Mouse (Mus musculus) liver, adult 2 months (tissue): ENCODE measurements around the gene Gm20388. TPM values are rescaled to one million over a fixed set of nuclear protein-coding genes. Genes with fewer than 3 reads are reported as not detected.

Experiments
- DNase-seq: peaks from one replicate; pipeline ENCODE4 v3.0.0-alpha.2; 2011; ENCODE audit warnings: low read depth, low spot score; ENCODE audit errors: extremely low read depth
- H3K27ac ChIP-seq: fragments of 200-500 bp; replicated peaks from 2 replicates; pipeline ENCODE4 v1.5.1; 2012; ENCODE audit warnings: low read depth, mild to moderate bottlenecking, control low read depth, inconsistent platforms, low read length; ENCODE audit not compliant: insufficient read depth
- H3K27me3 ChIP-seq: fragments of 200-500 bp; 2 replicates; pipeline ENCODE4 v1.6.1; 2012; ENCODE audit warnings: mild to moderate bottlenecking, moderate library complexity, low read length, inconsistent platforms; ENCODE audit not compliant: control insufficient read depth, insufficient read depth
- H3K36me3 ChIP-seq: fragments of 200-500 bp; 2 replicates; pipeline ENCODE4 v1.6.1; 2012; ENCODE audit warnings: low read length, inconsistent platforms; ENCODE audit not compliant: control insufficient read depth, insufficient read depth
- H3K4me1 ChIP-seq: fragments of 200-500 bp; 2 replicates; pipeline ENCODE4 v1.6.1; 2011; ENCODE audit warnings: low read length; ENCODE audit not compliant: control insufficient read depth, insufficient read depth
- H3K4me3 ChIP-seq: fragments of 200-500 bp; 2 replicates; pipeline ENCODE4 v1.5.1; 2011; ENCODE audit warnings: low read depth, mild to moderate bottlenecking, control low read depth, low read length, moderate library complexity; ENCODE audit not compliant: insufficient read depth
- H3K79me2 ChIP-seq: fragments of 200-500 bp; 2 replicates; pipeline ENCODE4 v1.6.1; 2012; ENCODE audit warnings: inconsistent platforms, mild to moderate bottlenecking, low read length, moderate library complexity; ENCODE audit not compliant: control insufficient read depth, insufficient read depth
- H3K9ac ChIP-seq: fragments of 200-500 bp; 2 replicates; pipeline ENCODE4 v1.6.1; 2012; ENCODE audit warnings: low read depth, mild to moderate bottlenecking, control low read depth, inconsistent platforms, low read length
- CTCF ChIP-seq: fragments of 200-500 bp; IDR thresholded peaks from 2 replicates; pipeline ENCODE4 v1.5.1; 2011; ENCODE audit warnings: low read depth, low read length, control low read depth
- POLR2A ChIP-seq: fragments of 200-500 bp; IDR thresholded peaks from 2 replicates; pipeline ENCODE4 v1.6.1; 2011; ENCODE audit warnings: low read length, control low read depth; ENCODE audit not compliant: insufficient read depth; ENCODE audit errors: extremely low read depth
- WGBS: fragments of 180-500 bp; shearing (Covaris S2); methylation state at CpG from one replicate; pipeline ENCODE4 v1.1.7; 2018; 5-methylcytosine and 5-hydroxymethylcytosine counted together
- polyA plus RNA-seq: library from polyadenylated mRNA; depleted of rRNA; stranded (reverse); fragments of >200 nt; gene quantifications from 2 replicates; pipeline ENCODE4 v1.2.3, GENCODE M21; 2012
- total RNA-seq: library from RNA; depleted of rRNA; stranded (reverse); fragments of >200 nt; gene quantifications from 2 replicates; pipeline ENCODE4 v1.2.3, GENCODE M21; 2014

Gm20388 gene
- total and polyA plus RNA-seq, 2 experiments, result 6.4 to 19.9 TPM

DNA sequence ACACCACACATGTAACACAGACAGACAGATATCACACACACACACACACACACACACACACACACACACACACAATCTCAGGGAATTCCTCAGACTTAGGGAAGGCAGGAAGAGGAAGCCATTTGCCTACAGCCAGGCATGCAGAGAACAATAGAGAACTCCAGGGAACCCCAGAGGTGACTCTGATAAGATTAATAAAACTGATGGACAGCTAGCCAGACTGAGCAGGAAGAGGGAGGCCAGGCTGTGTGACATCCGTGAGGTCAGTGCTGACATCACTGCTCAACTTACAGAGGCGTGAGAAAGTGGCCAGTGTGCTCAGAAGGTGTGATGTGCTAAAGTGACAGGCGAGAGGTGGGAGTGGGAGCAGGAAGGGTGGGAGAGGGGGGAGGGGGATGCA lies 1290.3 kb downstream of the Gm20388 start:
- no peak overlapping the region for H3K27ac ChIP-seq
- WGBS, result 55% methylated on average over 3 of the region's 3 CpGs
- H3K4me3 ChIP-seq, result no peak overlapping the region
- H3K4me1 ChIP-seq, result no peaks in the 10 kb centered on the region
- no peak overlapping the region for H3K9ac ChIP-seq
- TF ChIP-seq POLR2A (no peak), CTCF (no peak)
- H3K36me3 ChIP-seq, result no peaks in the 10 kb centered on the region
- peak; percentile 9 for DNase-seq
- H3K79me2 ChIP-seq, result no peaks in the 10 kb centered on the region
- no peaks in the 10 kb centered on the region for H3K27me3 ChIP-seq

DNA sequence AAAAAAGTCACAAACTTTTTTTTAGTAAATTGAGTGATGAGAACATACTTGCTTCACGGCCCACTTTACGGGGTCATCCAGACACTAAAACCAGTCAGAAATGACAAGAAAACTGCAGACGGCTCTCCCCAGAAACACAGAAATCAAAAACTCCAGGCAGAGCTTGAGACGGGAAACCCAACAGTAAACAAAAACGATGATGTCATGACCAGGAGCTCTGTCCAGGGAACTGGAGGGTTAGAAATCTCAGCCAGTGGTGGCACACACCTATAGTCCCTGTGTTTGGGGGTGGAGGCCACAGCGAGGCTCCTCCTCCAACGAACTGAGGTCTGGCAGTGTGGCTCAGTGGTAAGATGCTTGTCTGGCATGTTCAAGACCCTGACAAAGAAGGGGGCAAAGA lies 1291.0 kb downstream of the Gm20388 start:
- H3K36me3 ChIP-seq, result no peaks in the 10 kb centered on the region
- H3K4me1 ChIP-seq, result no peaks in the 10 kb centered on the region
- TF ChIP-seq CTCF (no peak), POLR2A (no peak)
- no peak overlapping the region for H3K9ac ChIP-seq
- no peaks in the 10 kb centered on the region for H3K79me2 ChIP-seq
- no peaks in the 10 kb centered on the region for H3K27me3 ChIP-seq
- no peak for DNase-seq
- H3K4me3 ChIP-seq, result no peak overlapping the region
- no peak overlapping the region for H3K27ac ChIP-seq
- 61% methylated on average over 7 of the region's 7 CpGs for WGBS

GRCm38 (mm10) chr8:121203612-121204376 lies 1293.2 kb downstream of the Gm20388 start:
- H3K4me1 ChIP-seq, result no peaks in the 10 kb centered on the region
- H3K79me2 ChIP-seq, result no peaks in the 10 kb centered on the region
- no peak overlapping the region for H3K4me3 ChIP-seq
- H3K9ac ChIP-seq, result no peak overlapping the region
- no peaks in the 10 kb centered on the region for H3K27me3 ChIP-seq
- DNase-seq, result peak; percentile 74
- TF ChIP-seq CTCF (no peak), POLR2A (no peak)
- WGBS, result 69% methylated on average over 19 of the region's 19 CpGs
- H3K27ac ChIP-seq, result no peak overlapping the region
- H3K36me3 ChIP-seq, result no peaks in the 10 kb centered on the region

GRCm38 (mm10) chr8:121207171-121207570 lies 1296.5 kb downstream of the Gm20388 start:
- 84% methylated on average over 2 of the region's 2 CpGs for WGBS
- Histone ChIP-seq H3K4me1 (no peaks in the 10 kb centered on the region), H3K79me2 (no peaks in the 10 kb centered on the region), H3K4me3 (no peak overlapping the region), H3K27me3 (no peaks in the 10 kb centered on the region), H3K9ac (no peak overlapping the region), H3K36me3 (no peaks in the 10 kb centered on the region), H3K27ac (no peak overlapping the region)
- TF ChIP-seq POLR2A (no peak), CTCF (no peak)
- peak; percentile 33 for DNase-seq

DNA sequence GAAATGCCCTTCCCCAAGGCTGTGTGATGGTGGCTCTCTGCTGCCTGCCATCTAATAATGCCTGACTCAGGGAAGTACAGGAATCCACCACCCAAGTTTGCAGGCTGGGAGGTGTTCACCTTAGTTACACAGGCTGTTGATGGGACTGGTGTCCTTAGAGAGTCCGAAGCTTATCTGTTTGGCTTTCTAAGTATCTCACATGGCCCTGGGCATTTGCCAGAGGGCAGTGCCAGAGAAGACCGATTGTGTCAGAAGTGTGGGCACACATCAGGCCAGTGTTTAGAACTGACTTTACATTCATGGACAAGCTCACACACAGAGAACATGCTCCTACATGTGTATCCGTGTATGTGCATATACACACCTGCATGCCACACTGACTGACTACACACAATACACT lies 1300.0 kb downstream of the Gm20388 start:
- no peaks in the 10 kb centered on the region for H3K27me3 ChIP-seq
- peak; percentile 67 for DNase-seq
- H3K79me2 ChIP-seq, result no peaks in the 10 kb centered on the region
- no peak overlapping the region for H3K9ac ChIP-seq
- TF ChIP-seq CTCF, result no peak
- TF ChIP-seq POLR2A, result no peak
- no peak overlapping the region for H3K4me3 ChIP-seq
- 61% methylated on average over 3 of the region's 3 CpGs for WGBS
- H3K4me1 ChIP-seq, result no peaks in the 10 kb centered on the region
- no peaks in the 10 kb centered on the region for H3K36me3 ChIP-seq
- no peak overlapping the region for H3K27ac ChIP-seq

DNA sequence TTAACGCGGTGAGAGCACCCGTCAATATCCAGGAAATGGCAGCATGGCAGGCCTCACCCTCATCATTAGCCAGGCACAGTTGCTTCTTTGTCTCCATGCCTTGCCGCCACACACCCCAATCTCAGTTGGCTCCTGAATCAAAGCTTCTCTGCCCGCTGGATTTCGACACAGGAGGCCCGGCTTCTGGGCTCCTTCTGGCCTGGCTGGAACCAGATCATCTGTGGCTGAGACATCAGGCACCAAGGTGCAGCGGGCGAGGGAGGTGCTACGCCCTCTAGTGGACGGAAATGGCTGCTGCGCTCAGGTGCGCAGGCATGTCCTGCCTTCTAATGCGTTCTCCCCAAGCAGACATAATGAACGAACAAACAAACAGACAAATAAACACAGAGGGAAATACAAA lies 1302.6 kb downstream of the Gm20388 start:
- peak; percentile 77 for TF ChIP-seq CTCF
- TF ChIP-seq POLR2A, result no peak
- Histone ChIP-seq H3K9ac (no peak overlapping the region), H3K27ac (no peak overlapping the region), H3K4me3 (no peak overlapping the region), H3K4me1 (no peaks in the 10 kb centered on the region), H3K36me3 (no peaks in the 10 kb centered on the region), H3K79me2 (no peaks in the 10 kb centered on the region), H3K27me3 (no peaks in the 10 kb centered on the region)
- DNase-seq, result peak; percentile 69
- WGBS, result 49% methylated on average over 15 of the region's 15 CpGs
